Mouse (Mus musculus): ENCODE measurements at regions not wholly inside any gene's neighbourhood (a gene's known extent, or its start where the extent isn't known, plus 50 kb on each side); places are given as distances from the start of the nearest gene placed in this dataset.

GRCm38 (mm10) chr9:117717346-117717745 is 87.6 kb upstream of the Rbms3 start:
- no peak for TF ChIP-seq POLR2A (IDR thresholded peaks at IDR 0.05; ENCODE audit: insufficient read depth, low read length)
- no peak for TF ChIP-seq EP300 (IDR thresholded peaks at IDR 0.05; ENCODE audit: insufficient read depth, low read depth, low read length)

Measured in ES-Bruce4 (cell line).